Mouse (Mus musculus) fat pad, adult 2 months (tissue): ENCODE results near the gene Npl.

Source experiments
- DNase-seq: peaks from one replicate; pipeline ENCODE4 v3.0.0-alpha.2; 2011; ENCODE audit warnings: low read depth, low spot score; ENCODE audit errors: extremely low read depth

The Npl gene

DNA sequence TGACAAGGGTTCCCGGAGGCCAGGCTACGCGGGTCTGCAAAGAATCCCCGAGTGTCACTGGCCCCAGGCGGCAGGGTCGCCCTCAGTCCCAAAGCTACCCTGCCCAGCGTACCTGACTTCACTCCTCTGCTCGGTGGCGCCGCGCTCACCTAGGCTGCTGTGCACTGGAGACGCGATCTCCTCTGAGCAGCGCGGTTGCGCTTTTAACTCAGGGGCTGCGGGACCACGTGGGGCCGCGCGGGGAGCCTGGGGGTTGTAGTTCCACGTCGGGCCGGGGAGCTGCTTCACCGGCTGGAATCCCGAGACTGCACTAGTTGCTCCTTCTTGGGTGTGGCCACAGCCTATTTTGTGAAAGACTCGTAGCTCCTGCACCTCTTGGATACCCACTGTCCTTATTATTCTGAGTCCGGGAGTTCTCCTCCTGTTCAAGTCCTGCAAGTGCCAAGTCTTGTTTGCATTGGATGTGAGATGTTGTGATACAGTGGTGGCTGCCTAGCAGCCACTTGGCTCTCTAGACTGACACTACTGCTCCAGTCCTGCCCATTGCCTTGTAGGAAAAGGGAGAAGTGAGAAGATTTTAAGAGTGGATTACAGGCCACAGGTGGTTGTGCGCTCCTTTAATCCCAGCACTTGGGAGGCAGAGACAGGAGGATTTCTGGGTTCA is at the start of gene Npl:
Npl (minus strand) TSS at position 510 of the 664 bp plus-strand sequence.
- DNase-seq: no peak

DNA sequence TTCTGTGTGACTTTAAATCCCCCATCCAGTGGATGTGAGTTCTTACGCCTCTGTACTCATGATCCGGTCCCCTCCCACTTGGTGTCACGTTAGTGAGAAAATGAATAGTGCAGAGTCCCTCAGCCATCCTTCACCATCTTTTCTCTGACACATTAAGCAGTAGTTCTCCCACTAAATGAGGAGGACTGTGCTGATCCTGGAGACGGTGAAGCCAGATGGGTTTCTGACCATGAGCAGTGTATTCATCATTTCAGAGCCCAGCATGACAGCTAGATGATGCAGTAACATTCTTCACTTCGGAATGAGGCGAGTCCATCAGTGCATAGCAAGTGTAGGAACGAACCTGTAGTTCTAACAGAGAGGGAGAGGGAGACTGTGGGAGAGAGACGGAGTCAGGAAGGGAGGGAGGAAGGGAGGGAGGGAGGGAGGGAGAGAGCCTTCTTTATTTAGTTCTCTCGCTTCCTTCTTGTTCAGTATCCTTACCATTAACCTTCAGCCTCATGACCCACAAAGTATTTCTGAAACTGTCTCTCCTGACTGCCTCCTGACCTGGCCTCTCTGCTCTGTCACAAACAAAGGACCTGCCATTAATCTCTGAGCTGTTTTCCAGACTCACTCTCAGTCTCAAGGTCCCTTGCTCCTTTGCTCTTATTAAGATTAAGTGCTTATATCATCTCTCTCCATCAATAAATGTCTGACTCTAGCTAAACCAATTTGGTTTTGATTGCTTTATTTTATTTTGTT is 49.6 kb upstream of the Npl start:
- DNase-seq: no peak

DNA sequence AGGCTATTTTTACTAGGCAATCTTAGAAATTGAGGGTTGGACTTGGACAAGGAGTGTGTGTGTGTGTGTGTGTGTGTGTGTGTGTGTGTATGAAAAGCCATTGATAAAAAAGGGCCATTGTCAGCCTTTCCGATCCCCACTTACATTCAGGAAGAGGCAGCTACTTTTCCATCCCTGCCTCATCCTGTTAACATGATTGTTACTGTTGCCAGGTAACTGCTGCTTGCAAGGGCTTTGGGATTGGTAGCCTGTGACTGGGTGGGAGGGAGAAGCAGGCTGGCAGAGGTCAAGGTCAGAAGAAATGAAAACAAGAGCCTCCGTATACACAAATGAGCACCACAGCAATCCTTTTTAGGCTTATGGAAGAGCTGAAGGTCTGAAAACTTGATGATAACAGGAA is 48.9 kb upstream of the Npl start:
- DNase-seq: no peak

DNA sequence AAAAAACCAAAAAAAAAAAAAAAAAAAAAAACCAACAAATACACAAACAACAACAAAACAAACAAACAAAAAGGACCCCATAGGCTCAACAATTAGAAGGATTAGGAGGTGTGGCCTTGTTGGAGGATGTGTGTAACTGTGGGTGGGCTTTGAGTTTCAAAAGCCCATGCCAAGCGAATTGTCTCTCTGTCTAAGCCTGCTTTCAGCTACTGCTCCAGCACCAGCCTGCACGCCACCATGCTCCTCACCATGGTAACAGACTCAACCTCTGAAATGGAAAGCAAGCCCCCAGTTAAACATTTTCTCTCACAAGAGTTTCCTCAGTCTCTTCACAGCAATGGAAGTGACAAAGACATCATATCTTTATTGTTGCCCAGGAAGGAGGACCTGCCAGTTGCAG is 43.8 kb upstream of the Npl start:
- DNase-seq: no peak

DNA sequence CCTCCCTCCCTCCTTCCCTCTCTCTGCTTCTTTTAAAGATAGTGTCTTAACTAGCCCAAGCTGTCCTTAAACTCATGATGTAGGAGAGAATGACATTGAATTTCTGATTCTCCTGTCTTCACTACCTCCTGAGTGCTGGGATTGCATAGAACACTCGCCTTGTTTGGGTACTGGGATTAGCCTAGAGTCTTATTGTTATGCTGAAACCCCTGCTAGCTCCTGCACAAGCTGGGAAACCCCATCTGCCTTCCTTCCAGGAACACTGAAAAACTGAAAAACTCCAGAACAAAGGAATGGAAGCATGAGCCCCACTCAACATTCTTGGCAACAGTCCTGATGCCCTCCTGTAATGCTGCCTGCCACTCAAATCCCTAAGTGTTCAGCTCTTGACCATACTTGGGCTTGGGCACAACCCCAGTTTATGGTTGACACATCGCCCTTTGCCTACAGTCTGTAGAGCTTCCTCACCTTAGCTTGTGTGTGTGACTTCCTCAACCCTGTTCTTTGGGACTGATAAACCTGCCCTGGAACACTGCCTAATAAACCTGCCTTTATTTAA is 40.4 kb upstream of the Npl start:
- DNase-seq: no peak

DNA sequence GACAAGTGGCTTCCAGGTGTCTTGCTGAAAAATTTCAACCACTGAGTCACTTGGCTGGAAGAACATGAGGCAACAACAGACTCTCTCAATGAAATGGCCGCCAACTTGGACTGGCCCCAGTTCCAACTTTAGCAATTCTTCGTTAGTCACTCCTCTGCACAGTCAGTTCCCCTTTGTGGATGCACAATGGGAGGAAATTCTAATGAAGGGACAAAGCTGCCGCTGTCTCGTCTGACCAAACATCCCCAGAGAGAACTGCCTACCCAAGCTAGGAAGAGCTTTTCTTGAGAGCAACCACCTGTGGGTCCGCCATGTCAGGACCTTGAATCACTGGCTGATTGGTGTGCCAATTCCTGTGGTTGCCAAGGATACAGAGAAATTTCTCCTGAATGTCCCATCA is 38.1 kb upstream of the Npl start:
- DNase-seq: no peak

DNA sequence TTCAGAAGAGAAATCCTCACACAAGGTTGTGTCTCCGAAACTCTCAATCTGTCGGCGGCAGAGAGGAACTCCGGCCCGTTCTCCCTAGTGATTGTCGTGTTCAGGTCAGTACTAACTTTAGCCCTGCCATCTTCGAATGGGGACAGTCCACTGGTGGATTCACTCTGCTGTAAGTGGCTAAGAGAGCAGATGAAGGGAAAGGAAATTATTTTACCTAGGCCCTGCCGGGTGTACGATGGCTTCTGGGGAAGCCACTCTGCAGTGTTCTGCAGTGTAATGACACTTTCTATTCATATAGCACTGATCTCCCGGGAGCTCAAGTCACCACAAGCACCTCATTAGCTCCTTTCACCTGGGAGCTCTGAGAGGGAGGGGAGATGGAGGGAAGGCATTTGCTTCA is 37.0 kb upstream of the Npl start:
- no peak for DNase-seq

DNA sequence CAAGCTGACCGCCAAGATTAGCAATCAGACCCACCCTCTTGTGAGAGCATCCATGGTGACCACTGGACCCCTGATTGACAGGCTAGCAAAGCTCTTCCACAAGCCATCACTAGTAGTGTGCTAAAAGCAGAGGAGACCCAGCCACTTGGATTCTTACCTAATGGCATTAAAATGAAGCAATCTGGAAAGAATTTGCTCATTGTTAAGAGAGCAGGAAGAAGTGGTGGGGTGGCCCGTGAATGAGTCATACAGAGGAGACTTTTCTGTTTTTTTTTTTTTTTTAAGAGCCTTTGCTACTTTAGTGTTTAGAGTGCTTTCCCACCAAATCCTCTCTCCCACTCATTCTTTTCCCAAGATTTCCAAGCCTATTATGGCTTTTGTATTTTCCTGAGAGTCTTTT is 35.9 kb upstream of the Npl start:
- DNase-seq: no peak

DNA sequence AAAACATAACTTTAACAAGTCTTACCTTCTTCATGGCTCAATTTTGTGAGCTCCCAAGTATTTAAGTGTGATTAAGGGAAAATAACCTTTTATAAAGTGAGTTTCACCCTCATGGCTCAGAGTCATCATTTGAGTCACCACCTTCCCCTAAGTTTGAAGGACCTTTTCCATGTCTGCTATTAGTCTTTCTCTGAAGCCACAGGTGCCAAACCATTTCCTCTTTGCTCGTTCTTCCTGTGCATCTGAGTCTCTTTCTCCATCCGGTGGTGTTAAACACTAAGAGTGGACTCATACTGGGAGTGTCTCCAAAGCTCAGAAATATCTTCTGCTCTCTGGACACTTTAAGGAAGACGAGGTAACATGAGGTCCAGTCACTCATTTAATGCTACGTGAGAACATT is 33.3 kb upstream of the Npl start:
- no peak for DNase-seq

DNA sequence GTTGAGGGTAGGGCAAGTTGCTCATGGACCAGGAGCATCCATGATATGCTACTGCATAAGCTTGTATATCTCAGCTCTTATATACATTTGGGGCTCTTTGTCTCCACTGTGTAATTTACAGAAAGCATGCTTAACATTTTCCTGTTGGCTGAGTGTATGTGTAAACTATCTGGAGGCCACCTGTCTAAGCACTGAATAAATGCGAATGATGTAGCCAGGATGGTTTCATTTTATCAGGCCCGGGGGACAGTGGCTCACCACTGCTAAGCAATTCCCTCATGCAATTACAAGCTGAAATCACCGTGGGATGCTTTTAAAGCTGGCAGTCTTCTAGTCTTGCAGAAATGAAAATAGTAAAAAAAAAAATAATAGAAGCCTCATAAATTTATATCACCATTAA is 24.9 kb upstream of the Npl start:
- no peak for DNase-seq

DNA sequence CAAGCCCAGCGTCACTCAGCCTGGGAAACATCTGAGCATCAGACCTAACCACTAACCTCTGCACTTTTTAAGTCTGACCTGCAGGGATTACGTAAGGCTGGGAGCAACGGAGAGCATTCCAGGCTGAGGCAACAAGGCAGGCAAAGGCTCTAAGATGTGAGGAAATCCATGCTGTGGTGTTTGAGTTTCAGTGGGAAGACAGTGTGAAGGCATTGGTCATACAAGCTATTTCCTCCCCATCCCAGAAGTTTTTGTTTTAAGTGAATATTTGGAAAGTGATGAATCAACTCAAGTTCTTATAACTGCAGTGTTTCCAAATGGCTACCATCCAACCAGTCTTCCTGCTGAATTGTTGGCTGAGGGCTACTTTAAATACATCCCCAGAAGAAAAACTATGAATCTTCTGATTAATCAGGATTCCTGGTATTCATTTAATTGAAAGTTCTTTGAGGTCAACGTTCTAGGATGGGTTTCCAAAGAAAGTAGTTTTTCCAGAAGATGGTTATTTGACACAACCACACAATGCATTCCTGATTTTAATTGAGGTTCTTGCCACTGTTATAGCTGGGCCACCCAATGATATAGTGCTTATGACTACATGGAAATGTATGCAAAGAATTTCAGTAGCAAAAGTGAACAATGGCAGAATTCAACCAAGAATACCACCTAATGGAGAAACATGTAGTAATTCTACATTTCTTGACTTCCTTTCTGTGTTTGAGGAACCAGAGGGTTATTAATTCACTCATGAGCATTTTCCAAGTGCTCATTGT is 22.6 kb upstream of the Npl start:
- DNase-seq: no peak

DNA sequence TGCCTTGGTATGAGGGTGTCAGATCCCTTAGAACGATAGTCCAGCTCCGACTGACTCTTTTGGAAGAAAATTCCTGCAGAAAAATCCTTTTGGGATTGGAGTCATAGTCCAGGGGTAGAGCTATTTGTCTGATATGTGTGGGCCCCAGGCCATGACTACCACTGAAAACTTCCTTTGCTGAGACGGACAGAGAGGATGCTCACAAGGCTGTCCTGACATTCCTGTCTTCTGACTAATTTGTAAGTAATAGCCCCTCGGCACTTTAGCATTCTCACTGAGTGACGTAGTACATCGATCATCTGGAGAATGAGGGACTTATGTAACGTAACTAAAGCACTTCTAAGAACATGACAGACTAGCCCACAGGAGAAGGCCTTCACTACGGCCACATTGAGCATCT is 15.9 kb upstream of the Npl start:
- no peak for DNase-seq

DNA sequence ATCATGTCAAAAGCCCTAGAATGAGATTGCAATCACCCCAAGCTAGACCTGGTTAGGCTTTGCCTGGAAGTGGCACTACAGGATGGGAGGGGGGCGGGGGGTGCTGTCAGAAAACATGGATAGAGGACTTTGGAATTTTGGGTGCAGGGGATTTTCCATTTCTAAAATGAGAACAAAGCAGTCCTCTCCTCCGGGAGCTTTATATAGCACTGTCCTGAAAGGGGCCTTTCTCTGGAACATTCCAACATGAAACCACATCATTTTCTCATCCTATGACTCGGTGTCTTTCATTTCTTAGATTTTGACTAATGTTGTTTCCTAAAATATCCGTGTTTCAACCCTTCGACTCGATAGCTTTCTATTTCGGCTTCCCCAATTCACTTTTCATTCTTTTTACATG is 14.9 kb upstream of the Npl start:
- DNase-seq: no peak

DNA sequence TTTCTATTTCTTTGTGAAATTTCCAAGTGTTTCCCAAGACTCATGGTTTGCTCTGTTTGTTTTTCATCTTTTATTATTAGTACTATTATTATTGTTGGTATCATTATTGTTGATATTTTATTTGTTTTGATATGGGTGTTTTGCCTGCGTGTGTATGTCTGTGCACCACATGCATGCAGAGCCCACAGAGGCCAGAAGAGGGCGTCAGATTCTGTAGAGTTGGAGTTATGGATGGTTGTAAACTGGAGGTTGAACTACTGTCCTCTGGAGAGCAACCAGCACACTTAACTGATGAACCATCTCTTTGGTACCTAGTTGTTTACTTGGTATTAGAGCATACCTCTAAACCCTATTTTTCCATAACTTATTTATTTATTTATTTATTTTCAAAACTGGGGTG is 13.8 kb upstream of the Npl start:
- DNase-seq: no peak

DNA sequence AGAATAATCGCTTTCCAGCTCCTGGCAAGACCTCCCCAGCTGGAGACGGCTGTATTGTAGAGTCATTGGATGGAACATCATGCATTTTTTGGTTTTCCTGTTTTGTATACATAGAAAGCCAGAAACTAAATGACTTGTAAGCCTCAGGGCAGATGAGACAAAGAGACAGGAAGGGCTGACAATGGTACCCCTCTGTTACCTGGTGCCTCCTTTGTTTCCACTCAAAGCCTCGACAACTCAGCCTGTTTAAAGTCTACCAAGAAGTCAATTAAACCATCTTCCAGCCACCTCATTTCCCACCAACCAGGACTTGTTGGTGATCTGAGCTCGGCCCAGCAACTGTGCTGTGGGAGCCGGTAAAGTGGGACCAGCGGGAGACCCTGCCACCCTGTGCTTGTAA is 11.0 kb upstream of the Npl start:
- no peak for DNase-seq

DNA sequence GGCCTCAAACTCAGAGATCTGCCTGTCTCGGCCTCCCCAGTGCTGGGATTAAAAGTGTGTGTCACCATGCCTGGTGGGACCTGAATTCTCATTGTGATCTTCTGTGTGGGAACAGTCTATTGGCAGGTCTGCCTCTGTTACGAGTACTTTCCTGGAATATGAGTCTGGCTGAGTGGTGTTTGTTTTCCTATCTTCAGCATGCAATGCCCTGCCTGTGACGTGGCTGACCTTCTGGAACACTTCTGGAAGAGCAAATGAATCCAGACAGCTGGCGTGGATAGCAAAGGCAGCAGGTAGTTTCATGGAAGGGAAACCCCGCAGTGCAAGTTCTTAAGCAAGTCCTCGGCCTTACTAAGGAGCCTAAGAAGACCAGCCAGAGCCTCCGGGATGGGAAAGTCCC is 9.9 kb upstream of the Npl start:
- no peak for DNase-seq

DNA sequence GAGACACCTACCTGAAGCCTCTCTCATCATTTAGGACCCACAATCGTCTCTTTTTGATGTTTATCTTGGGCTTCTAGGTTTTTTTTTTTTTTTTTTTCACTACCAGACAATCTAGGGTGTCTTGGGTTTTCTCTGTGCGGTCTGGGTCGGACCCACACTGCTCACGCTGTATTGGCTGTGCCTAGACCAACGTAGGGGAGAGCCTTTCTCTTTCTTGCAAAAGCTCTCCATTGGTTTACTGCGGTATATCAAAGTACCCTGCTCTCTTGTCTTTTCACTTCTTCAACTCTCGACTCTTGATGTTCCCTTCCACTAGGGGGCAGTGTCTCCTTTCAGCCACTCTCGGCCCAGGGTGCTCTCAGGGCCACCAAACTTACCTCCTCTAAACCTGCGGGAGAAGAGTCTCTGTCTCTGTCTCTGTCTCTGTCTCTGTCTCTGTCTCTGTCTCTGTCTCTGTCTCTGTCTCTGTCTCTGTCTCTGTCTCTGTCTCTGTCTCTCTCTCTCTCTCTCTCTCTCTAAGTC is 9.3 kb upstream of the Npl start:
- no peak for DNase-seq

DNA sequence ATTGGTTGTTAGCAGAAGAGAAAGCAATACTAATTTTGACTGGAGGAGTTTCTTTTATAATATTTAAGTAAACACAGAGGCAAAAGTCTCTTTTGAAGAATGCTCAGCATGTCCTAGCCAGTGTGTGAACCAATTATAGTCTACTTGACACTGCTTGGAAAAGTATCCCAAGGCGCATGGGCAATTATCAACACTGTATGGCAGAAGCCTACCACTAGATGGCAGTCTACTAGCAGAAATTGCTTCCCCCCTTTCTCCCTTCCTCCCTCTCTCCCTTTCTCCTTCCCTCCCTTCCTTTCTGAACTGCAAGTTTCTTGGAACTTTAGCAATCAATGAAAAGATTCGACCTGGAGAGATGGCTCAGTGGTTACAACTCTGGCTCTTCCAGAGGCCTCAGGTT is 7.1 kb upstream of the Npl start:
- no peak for DNase-seq

DNA sequence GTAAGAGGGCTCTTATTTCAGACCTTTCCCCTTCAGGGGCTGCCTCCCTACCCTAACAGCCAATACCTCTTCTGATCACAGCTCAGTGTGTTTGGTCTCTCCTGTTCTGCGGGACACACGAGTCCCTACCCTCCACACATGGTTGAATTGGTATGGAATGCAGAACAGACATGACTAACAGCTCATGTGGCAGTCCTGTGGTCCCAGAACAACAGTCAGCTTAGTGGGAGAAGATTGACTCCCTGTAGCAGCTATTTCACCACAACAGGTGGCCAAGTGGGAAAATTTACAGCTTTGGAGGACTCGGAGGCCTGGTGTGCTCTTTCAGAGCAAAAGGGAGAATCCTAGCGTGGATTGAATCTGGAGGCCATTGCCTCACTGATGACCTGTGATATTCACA is 6.4 kb upstream of the Npl start:
- no peak for DNase-seq

DNA sequence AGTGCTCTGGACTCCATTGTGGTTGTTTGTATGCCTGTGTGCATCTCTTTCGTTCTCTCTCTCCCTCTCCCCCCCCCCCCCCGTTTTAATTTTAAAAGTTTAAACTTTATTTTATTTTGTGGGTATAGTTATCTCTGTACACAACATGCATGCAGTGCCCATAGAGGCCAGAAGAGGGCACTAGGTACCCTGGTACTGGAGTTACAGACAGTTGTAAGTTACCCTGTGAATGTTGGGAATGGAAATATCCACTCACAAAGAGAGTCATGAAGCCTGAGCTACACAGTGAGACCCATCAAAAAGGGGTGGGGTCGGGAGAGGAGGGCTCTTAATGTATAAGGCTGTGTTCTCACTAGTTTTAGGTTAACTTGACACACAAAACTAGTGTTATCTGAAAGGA is 969 bp upstream of the Npl start:
- no peak for DNase-seq

DNA sequence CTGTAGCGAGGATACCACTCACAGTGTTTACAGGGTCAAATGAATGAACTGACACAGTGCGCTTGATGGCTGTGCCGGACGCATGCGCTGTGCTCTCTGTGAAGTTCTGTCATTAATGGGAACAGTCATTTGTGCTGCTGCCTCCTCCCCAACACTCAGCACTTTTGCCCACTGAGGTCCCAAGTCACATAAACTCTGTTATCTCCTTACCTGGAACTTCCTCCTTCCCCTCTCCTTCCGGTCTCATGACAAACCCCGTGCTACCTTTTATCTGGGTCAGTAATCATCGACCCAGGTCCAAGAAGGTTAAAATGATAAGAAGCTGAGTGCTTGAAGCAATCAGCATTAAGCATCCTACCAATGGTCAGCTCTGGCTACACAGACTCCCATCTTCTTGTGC is 2.3 kb downstream of the Npl start:
- DNase-seq: no peak

DNA sequence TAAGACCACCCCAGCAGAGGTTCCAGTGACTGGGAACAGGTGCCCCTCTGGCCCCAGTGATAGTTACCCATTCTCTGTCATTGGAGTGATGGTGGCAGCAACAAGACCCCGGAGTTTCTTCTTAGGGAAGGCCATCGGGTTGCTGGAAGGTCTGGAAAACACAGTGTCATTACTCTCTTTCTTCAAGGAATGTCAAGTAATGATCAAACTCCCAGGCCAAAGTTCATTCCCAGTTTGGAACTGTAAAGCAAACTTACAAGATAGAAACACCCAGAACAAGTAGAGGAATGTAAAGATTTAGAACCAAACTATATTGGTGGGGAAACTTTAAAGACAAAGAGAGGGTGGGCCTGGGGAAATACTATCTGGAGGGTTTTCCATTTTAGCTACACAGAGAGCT is 4.6 kb downstream of the Npl start:
- DNase-seq: no peak
